Mouse (Mus musculus) heart, adult 2 months (tissue): Measurements from ENCODE around the gene Uba3. TPM values are rescaled to one million over a fixed set of nuclear protein-coding genes. Genes with fewer than 3 reads are reported as not detected.

ENCODE experiments used
- DNase-seq, 2 experiments: peaks; one replicate each; pipeline ENCODE4 v3.0.0; 2021
- H3K27ac ChIP-seq: fragments of 200-600 bp; 2 replicates; pipeline ENCODE4 v1.8.1; 2022
- H3K27me3 ChIP-seq: fragments of 200-500 bp; 2 replicates; pipeline ENCODE4 v1.6.1; 2012; ENCODE audit warnings: mild to moderate bottlenecking, low read length, inconsistent platforms, mixed read lengths; ENCODE audit not compliant: control insufficient read depth, insufficient read depth
- H3K36me3 ChIP-seq: fragments of 200-500 bp; 2 replicates; pipeline ENCODE4 v1.6.1; 2012; ENCODE audit warnings: low read length, inconsistent platforms; ENCODE audit not compliant: control insufficient read depth, insufficient read depth
- H3K4me1 ChIP-seq: fragments of 200-500 bp; 2 replicates; pipeline ENCODE4 v1.6.1; 2011; ENCODE audit warnings: low read length; ENCODE audit not compliant: control insufficient read depth, insufficient read depth
- H3K4me3 ChIP-seq: fragments of 200-600 bp; 2 replicates; pipeline ENCODE4 v1.8.1; 2022
- H3K79me2 ChIP-seq: fragments of 200-500 bp; replicated peaks from 2 replicates; pipeline ENCODE4 v1.6.1; 2012; ENCODE audit warnings: mild to moderate bottlenecking, inconsistent platforms, low read length, moderate library complexity, mixed read lengths; ENCODE audit not compliant: control insufficient read depth, insufficient read depth
- H3K9ac ChIP-seq: fragments of 200-500 bp; 2 replicates; pipeline ENCODE4 v1.6.1; 2012; ENCODE audit warnings: low read depth, mild to moderate bottlenecking, control low read depth, inconsistent platforms, low read length, mixed read lengths
- CTCF ChIP-seq: fragments of 200-600 bp; IDR thresholded peaks from 2 replicates; pipeline ENCODE4 v1.8.1; 2022; ENCODE audit warnings: antibody characterized with exemption, mild to moderate bottlenecking, moderate library complexity
- EP300 ChIP-seq: fragments of 200-500 bp; IDR thresholded peaks from 2 replicates; pipeline ENCODE4 v1.6.1; 2011; ENCODE audit warnings: low read depth, low read length, control low read depth; ENCODE audit not compliant: insufficient read depth
- POLR2A ChIP-seq: fragments of 200-500 bp; IDR thresholded peaks from 2 replicates; pipeline ENCODE4 v1.6.1; 2011; ENCODE audit warnings: mild to moderate bottlenecking, low read depth, low read length, control low read depth; ENCODE audit not compliant: insufficient read depth
- WGBS: fragments of 180-500 bp; shearing (Covaris S2); methylation state at CpG from one replicate; pipeline ENCODE4 v1.1.7; 2018; 5-methylcytosine and 5-hydroxymethylcytosine counted together
- intact Hi-C: fragments of 180-260 bp; cut with DNase I; formaldehyde crosslinking; loops from one replicate; pipeline ENCODE4 v1.15.1; 2025
- polyA plus RNA-seq: library from polyadenylated mRNA; depleted of rRNA; stranded (reverse); fragments of >200 nt; gene quantifications from 2 replicates; pipeline ENCODE4 v1.2.3, GENCODE M21; 2012; rRNA removed
- total RNA-seq, 2 experiments: library from RNA; stranded (reverse); gene quantifications; 2 replicates each; pipeline ENCODE4 v1.2.3; 2021

Gene Uba3
- total and polyA plus RNA-seq, 3 experiments: 20.0 to 59.3 (median 55.2) TPM

GRCm38 (mm10) chr6:97144359-97144758, 61.1 kb downstream of the Uba3 start:
- peaks cover 10% of the 10 kb centered on the region for H3K36me3 ChIP-seq
- H3K79me2 ChIP-seq: no peaks in the 10 kb centered on the region
- no peaks in the 10 kb centered on the region for H3K27me3 ChIP-seq
- WGBS: 41% methylated on average over 7 of the region's 7 CpGs
- peak; percentile 31 to 49 for DNase-seq
- no peak overlapping the region for H3K9ac ChIP-seq
- TF ChIP-seq CTCF: no peak
- no peak overlapping the region for H3K4me3 ChIP-seq
- H3K27ac ChIP-seq: peak overlapping the region; percentile 13; the same call in 1 of the 2 replicates
- peaks cover 5% of the 10 kb centered on the region for H3K4me1 ChIP-seq
- intact Hi-C loops: loop anchor here (10.0 kb wide), 1 partner anchor 270 kb away; no protein-coding TSS in a partner anchor

GRCm38 (mm10) chr6:97142611-97143010, 62.8 kb downstream of the Uba3 start:
- no peak overlapping the region; the same call in 1 of the 2 replicates for H3K27ac ChIP-seq
- WGBS: 65% methylated on average over 8 of the region's 8 CpGs
- intact Hi-C loops: loop anchor here (10.0 kb wide), 1 partner anchor 272 kb away; no protein-coding TSS in a partner anchor
- H3K79me2 ChIP-seq: no peaks in the 10 kb centered on the region
- H3K36me3 ChIP-seq: peaks cover 10% of the 10 kb centered on the region
- peak in 1 of 2 experiments; percentile 10 for DNase-seq
- H3K4me3 ChIP-seq: no peak overlapping the region
- no peak for TF ChIP-seq CTCF
- no peak for TF ChIP-seq POLR2A
- no peak for TF ChIP-seq EP300
- H3K9ac ChIP-seq: no peak overlapping the region
- no peaks in the 10 kb centered on the region for H3K27me3 ChIP-seq
- peaks cover 5% of the 10 kb centered on the region for H3K4me1 ChIP-seq

GRCm38 (mm10) chr6:97141811-97142210, 63.6 kb downstream of the Uba3 start:
- no peaks in the 10 kb centered on the region for H3K79me2 ChIP-seq
- intact Hi-C loops: loop anchor here (10.0 kb wide), 1 partner anchor 273 kb away; no protein-coding TSS in a partner anchor
- peaks cover 5% of the 10 kb centered on the region for H3K4me1 ChIP-seq
- H3K27ac ChIP-seq: no peak overlapping the region
- H3K36me3 ChIP-seq: peaks cover 7% of the 10 kb centered on the region
- no peaks in the 10 kb centered on the region for H3K27me3 ChIP-seq
- DNase-seq: no peak
- H3K4me3 ChIP-seq: no peak overlapping the region
- TF ChIP-seq CTCF: no peak
- TF ChIP-seq POLR2A: no peak
- TF ChIP-seq EP300: no peak
- 64% methylated on average over 7 of the region's 7 CpGs for WGBS
- no peak overlapping the region for H3K9ac ChIP-seq

Other genes with a start within 250 kb of the Uba3 start
- not detected for gene Fam19a4, start 145.2 kb downstream of the Uba3 start, total RNA-seq
- not detected in 2 replicates for gene Fam19a4, start 145.2 kb downstream of the Uba3 start, polyA plus RNA-seq
- 10 to 100 TPM; 12.5 to 16.1 TPM for gene Eogt, start 56.5 kb downstream of the Uba3 start, total RNA-seq
- gene Eogt, start 56.5 kb downstream of the Uba3 start, polyA plus RNA-seq: 8.7 and 13.5 TPM in 2 replicates
- gene Tmf1, start 26.5 kb downstream of the Uba3 start, total RNA-seq: 10 to 100 TPM; 35.7 to 43.6 TPM
- 2.7 and 4.8 TPM in 2 replicates for gene Tmf1, start 26.5 kb downstream of the Uba3 start, polyA plus RNA-seq
- 100 to 1,000 TPM; 122 to 138 TPM for gene Arl6ip5, start 5.0 kb upstream of the Uba3 start, total RNA-seq
- gene Arl6ip5, start 5.0 kb upstream of the Uba3 start, polyA plus RNA-seq: 97.8 and 147 TPM in 2 replicates
- gene Lmod3, start 47.1 kb upstream of the Uba3 start, total RNA-seq: 10 to 100 TPM; 50.1 to 63.0 TPM
- 26.3 and 40.0 TPM in 2 replicates for gene Lmod3, start 47.1 kb upstream of the Uba3 start, polyA plus RNA-seq